Mouse (Mus musculus) left cerebral cortex, adult 2 months (tissue): ENCODE measurements around the gene Pgf. TPM values are rescaled to one million over a fixed set of nuclear protein-coding genes. Genes with fewer than 3 reads are reported as not detected.

Experiments
- DNase-seq, 2 experiments: peaks; one replicate each; pipeline ENCODE4 v3.0.0; 2021 to 2022; ENCODE audit warnings: low spot score in 2 of 2, mixed read lengths in 1 of 2; ENCODE audit errors: extremely low spot score in 1 of 2
- H3K27ac ChIP-seq: fragments of 200-600 bp; 2 replicates; pipeline ENCODE4 v1.8.1; 2022
- H3K4me3 ChIP-seq: fragments of 200-600 bp; 2 replicates; pipeline ENCODE4 v1.8.1; 2022
- CTCF ChIP-seq: fragments of 200-600 bp; IDR thresholded peaks from 2 replicates; pipeline ENCODE4 v1.8.1; 2022; ENCODE audit warnings: antibody characterized with exemption, mild to moderate bottlenecking, moderate library complexity
- intact Hi-C: fragments of 180-260 bp; cut with DNase I; formaldehyde crosslinking; loops from one replicate; pipeline ENCODE4 v1.15.1; 2025
- total RNA-seq, 2 experiments: library from RNA; stranded (reverse); gene quantifications; 2 replicates each; pipeline ENCODE4 v1.2.3; 2021

The Pgf gene
- total RNA-seq, 2 experiments from 2014 or later, result 2.6 TPM

DNA sequence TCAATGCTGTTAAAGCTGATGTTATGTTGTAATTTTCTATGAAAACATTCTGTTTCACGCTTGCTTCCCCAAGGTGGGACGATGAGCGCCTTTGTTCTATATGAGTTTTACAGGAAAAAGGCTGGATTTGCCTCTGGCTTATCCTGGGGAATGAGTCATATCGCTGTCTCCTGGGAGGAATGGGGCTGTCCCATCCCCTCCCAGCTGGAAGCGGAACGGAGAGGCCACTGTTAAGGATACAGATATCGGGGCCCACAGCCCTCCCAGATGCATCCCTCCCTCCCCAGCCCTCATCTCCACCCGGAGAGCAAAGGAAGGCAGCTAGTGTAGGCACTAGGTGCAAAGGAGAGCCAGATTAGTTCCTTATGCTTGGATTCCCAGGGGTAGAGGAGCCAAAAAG is 8.2 kb upstream of the Pgf start:
- no peak for TF ChIP-seq CTCF
- intact Hi-C loops, result no loop called here
- Histone ChIP-seq H3K27ac (no peak overlapping the region), H3K4me3 (no peak overlapping the region)
- DNase-seq, result no peak

DNA sequence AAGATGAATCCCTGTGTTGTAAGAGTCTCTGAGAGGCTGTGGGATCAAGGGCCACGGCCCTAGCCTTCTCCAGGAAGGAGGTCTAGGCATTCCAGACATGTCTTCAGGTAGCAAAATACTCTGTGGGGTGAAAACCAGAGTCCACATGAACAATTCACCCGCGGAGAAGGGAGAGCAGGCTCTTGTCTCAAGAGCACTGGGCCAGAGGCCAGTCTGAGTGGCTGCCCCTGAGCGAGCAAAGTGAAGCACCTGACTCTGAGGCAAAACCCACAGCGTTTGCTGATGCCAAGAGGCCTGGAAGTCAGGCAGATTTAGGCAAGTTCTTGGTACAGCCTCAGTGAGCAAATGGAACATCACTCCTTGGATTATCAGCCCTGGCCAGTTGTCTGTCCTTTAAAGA is 6.5 kb upstream of the Pgf start:
- no peak for TF ChIP-seq CTCF
- no peak overlapping the region for H3K27ac ChIP-seq
- intact Hi-C loops, result no loop called here
- DNase-seq, result no peak
- H3K4me3 ChIP-seq, result no peak overlapping the region

DNA sequence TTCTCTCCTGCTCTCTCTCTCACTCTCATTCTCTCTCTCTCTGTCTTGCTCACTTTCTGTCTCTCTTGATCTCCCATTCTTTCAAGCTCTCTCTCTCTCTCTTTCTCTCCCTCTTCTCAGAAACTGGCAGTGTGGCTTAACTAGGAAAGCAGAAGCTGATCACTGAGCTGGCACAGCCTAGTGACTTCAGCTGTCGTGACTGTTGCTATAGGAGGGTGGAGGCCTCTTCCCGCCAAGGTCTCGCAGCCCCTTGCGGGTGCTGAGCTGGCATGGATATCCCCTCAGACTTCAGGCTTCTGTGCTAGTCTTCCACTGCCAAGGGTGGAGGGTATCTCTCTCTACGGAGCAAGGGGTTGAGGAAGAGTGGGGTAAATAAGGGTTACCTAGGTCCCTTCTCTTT is 5.3 kb upstream of the Pgf start:
- DNase-seq, result no peak
- TF ChIP-seq CTCF, result no peak
- Histone ChIP-seq H3K4me3 (no peak overlapping the region), H3K27ac (no peak overlapping the region)
- intact Hi-C loops, result no loop called here

DNA sequence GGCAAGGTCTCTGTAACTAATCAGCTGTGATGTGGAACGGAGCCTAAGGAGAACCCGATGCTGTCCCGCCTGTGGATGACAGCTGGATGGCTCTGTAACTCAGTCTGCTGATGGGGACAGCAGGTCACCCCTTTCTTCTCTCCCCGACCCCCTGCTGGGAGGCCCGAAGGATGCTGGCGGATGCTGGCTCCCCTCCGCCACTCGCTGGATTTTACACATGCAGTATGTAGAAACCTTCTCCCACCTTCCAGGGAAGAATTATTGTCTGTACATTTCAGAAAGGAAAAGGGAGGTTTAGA is 4.7 kb upstream of the Pgf start:
- no peak overlapping the region for H3K4me3 ChIP-seq
- no peak overlapping the region for H3K27ac ChIP-seq
- intact Hi-C loops, result no loop called here
- TF ChIP-seq CTCF, result no peak
- no peak for DNase-seq

DNA sequence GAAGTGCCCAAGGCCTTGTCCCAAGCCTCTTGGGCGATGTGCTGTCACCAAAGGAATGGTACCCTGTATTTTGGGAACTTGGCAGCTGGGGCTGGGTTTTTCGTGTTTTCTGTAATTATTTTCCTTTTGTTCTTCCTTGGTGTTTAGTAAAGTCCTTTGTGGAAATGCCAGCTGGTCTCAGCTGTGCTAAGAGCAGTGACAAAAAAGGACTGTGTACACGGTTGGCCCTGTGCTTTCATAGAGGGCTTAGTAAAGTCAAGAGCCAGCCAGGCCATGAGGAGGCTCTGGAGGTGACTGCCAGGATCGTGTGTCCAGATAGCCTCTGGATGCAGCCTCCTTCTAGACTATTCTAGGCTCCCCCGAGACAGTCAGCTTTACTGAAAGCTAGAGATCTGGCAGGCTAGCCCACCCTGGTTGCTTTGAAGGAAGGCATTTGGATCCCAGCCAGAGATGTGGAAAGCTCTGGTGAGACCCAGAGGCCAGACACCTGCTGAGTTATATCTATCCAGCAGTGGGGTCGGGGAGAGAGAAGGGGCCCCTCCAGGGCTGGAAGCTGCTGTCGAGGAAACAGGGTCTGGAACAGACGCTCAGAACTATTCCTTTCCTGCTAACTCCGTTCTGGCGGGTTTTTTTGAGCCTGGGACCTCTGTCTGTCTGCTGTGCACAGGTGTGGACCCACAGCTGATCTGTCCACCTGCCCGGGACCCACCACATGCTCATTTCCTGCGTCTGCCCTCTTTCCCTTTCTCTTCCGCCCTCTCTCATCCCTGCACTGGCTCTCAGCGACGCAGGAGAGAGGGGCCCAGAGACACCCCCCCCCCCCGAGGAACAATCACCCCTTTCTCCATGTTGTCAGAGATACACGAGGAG is 4.1 kb upstream of the Pgf start:
- TF ChIP-seq CTCF, result no peak
- no peak overlapping the region for H3K4me3 ChIP-seq
- no peak overlapping the region for H3K27ac ChIP-seq
- no peak for DNase-seq
- intact Hi-C loops, result no loop called here

DNA sequence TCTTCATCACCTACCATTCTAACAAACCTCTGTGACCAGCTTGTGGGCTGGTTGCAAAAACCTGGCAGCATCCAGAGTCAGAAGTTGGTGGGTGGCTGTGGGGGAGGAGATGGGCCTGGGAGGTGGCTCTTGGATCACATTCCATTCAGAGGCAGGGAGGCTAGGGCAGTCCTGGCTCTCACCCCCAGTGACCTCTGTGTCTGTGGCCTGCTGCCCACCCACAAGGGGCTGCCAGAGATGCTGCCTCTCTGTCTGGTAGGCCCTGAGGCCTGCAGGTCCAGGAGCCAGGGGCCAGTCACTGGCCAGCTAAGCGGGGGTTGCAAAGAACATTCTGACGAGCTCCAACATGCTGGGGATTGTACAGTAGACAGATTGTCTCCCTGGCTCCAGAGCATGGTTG is 704 bp upstream of the Pgf start:
- no peak overlapping the region for H3K27ac ChIP-seq
- no peak overlapping the region for H3K4me3 ChIP-seq
- TF ChIP-seq CTCF, result no peak
- no peak for DNase-seq
- intact Hi-C loops, result no loop called here

DNA sequence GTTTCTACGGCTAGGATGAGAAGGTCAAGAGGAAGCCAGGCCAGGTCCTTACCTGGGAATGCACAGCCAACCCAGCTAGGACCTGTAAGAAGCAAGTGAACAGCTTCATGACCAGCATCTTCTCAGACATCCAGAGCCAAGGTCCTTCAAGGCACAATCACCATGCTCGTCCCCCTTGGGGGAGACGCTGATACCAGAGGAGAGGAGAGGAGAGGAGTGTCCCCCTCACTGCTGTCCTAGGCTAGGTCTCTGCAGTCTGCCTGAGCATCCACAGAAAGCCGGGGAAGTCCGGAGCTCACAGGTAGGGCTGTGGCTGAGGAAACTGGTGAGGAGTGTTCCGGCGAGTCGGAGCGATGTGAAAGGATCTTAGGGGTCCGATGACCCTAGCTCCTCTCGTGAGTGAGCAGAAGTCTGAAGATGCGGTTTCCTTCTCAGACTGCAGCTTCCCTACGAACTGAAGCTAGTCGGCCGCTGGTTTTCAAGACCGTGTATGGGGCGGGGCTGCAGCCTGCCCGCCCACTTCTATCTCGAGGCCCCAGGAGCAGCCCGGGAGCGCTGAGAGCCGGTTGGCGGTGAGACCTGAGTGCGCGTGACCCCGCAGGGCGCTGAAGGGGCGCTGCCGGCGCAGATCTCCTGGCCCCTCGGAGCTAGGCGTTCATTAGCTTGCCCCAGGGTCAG is 605 bp downstream of the Pgf start:
- peak overlapping the region; percentile 37 for H3K4me3 ChIP-seq
- intact Hi-C loops, result no loop called here
- H3K27ac ChIP-seq, result no peak overlapping the region
- DNase-seq, result no peak
- no peak for TF ChIP-seq CTCF

DNA sequence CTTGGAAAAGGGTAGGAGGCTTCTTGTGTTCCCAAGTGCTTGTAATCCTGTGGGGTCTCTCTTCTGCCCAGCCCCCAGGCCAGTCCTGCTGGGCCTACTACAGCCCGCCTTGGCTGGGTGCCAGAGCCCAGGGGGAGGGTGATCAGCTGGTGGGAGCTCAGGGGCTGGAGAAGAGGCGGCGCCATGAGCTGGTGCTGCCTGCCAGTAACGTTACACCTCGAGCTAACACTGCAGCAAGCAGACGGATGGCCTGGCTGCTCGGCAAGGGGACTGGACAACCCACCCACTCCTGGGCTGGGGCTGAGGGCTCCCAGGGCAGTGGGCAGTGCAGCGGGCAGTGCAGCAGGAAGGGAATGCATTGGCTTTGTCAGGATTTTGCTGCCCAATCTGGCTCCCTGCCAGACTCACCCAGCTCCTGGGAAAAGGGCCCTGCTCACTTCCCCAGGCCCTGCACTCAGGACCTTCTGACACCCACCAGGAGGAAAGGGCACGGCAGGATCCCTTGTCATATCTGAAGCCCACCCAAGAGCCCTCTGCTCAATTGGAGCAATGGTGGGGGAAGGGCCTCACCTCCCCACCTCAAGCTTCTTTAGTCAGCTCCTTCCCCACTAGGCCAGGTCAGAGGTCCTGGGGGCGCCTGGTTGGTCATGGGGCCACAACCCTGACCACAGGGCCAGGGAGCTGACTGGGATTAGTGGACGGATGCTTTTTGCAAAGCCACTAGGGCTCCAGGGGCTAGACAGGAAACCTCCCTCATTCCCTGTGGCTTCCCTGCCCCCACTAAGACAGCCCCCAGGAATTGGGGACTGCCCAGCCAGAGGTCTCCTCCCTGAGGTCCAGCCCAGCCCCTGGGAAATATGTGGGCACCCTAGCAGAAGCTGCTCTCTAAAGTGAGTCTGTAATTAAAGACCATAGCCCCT is 1.4 kb downstream of the Pgf start:
- Histone ChIP-seq H3K4me3 (no peak overlapping the region; the same call in 1 of the 2 replicates), H3K27ac (no peak overlapping the region)
- DNase-seq, result peak in 1 of 2 experiments; percentile 27
- TF ChIP-seq CTCF, result no peak
- intact Hi-C loops, result no loop called here

DNA sequence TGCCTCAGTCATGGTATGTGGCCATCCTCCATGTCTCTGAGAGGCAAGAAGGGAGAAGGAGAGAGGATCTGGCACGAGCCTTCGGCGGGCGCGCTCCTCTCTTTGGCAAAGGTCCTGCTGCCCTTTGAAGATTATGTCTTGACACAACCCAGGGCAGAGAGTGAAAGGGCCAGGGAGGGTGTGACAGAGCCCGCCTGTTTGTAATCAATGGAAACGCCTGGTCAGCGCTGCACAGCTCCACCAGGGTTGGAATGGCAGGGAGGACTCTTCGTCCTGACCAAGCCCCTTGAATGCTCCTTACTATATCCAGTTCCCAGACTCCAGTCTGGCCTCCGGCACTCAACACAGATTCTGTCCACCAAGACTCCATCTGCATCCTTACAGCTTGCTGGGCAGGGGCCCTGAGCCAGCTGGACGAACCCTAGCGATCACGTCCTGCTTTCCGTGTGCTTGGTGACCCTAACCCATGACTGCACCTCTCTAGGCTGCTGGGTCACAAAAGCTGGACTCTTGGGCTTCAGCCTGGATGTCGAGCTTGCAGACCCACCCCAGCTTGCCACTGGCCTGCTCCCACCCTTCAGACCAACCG is 2.4 kb downstream of the Pgf start:
- no peak for DNase-seq
- TF ChIP-seq CTCF, result no peak
- Histone ChIP-seq H3K27ac (no peak overlapping the region), H3K4me3 (no peak overlapping the region)
- intact Hi-C loops, result no loop called here

DNA sequence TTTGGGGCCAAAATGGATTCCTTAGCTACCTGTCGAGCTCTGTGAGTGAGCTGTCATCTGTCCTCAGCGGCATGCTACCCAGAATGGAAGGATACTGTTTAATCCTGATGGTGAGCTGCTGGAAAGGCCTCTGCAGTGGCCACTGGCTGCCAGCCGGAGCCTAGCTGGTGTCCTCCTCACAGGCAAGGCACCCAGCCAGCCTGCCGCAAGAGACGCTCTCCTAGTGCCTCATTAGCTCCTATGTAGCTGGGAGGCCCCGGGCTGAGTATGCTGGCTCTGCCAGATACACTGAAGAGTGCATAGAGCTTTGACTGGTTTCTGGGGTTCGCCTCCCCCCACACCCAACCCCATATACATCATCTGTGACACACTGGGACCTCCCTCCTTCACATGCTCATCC is 3.6 kb downstream of the Pgf start:
- intact Hi-C loops, result loop anchor here (5.0 kb wide), 1 partner anchor 33 kb away; no protein-coding TSS in a partner anchor
- no peak for DNase-seq
- Histone ChIP-seq H3K4me3 (no peak overlapping the region), H3K27ac (no peak overlapping the region)
- TF ChIP-seq CTCF, result no peak; the same call in 1 of the 2 replicates

DNA sequence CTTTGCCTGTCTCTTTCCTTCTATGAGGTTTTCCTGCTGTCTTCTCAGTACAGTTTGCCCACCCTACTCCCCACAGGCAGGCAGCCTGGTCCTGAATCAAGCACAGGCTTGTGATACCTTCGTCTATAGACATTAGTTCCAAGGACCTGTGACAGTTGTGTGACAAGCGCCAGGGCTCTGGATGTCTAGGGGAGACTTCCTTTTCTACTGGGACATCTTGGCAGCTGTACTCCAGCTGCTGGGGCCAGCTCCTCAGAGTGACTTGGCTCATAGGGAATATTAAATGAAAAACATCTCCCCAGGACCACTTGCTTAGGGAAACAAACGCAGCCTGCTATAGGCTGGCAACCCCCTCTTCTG is 6.7 kb downstream of the Pgf start:
- Histone ChIP-seq H3K4me3 (no peak overlapping the region), H3K27ac (no peak overlapping the region)
- no peak for DNase-seq
- TF ChIP-seq CTCF, result no peak
- intact Hi-C loops, result loop anchor here (5.0 kb wide), 1 partner anchor 36 kb away; no protein-coding TSS in a partner anchor
